Mouse (Mus musculus) spleen, embryonic (tissue): ENCODE data around the gene Sele.
"Not testable (repeated sequence)": the region's sequence is repeated elsewhere in the genome, so short reads cannot be mapped to it uniquely, and the experiment has no call there.

Experiments
- CTCF ChIA-PET: fragments of 350-600 bp; sonication (Branson Sonifier 250); formaldehyde crosslinking; loops from one replicate; lab custom pipeline; 2022; lab: Charles Lee

Gene Sele

GRCm38 (mm10) chr1:164047934-164048333, at the start of gene Sele:
Sele (plus strand) TSS chr1:164048234.
- CTCF ChIA-PET = no interaction called here

GRCm38 (mm10) chr1:164001831-164002452, 46.1 kb upstream of the Sele start:
- CTCF ChIA-PET = interaction anchor here (0.6 kb wide), 1 partner anchor 8 kb away, joined by 5 read pairs; no protein-coding TSS in a partner anchor

- CTCF ChIA-PET = interaction anchor here (1.7 kb wide), 1 partner anchor 134 kb away, joined by 4 read pairs; no protein-coding TSS in a partner anchor
Observed at GRCm38 (mm10) chr1:164004311-164004710, 43.7 kb upstream of the Sele start.

DNA sequence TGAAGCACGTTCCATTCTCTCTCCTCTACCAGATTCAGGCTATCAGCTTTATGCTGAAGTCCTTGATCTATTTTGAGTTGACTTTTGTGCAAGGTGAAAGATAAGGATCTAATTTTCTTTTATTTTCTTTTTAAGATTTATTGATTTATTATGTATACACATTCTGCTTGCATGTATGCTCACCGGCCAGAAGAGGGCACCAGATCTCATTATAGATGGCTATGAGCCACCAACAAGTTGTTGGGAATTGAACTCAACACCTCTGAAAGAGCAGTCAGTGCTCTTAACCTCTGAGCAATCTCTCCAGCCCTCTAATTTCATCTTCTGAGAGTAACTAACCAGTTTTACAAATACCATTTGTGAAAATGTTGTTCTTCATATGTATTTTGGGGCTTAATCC, 38.8 kb upstream of the Sele start:
- CTCF ChIA-PET = interaction anchor here (0.6 to 1.0 kb wide), 3 partner anchors 8 to 294 kb away, joined by 3 to 5 read pairs (median 3); no protein-coding TSS in a partner anchor

DNA sequence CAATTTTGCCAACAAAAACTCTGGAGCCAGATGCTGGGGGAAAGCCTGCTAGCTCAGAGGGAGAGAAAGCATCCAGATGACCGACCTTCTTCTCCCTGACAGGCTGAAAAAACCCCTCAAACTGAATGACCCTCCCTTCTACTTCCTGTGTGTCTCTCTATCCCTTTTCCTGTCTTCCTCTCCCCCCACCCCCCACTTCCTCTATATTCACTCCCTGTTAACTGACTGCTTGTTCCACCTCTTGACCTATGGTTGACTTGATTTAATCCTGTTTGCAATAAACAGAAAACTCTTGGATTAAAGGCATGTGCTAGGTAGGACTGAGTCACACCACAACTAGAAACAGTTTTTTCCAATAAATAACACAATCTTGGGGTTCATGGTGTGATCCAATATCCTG, 33.4 kb upstream of the Sele start:
- CTCF ChIA-PET = interaction anchor here (0.6 to 0.7 kb wide), 3 partner anchors 11 to 1299 kb away, joined by 6 to 14 read pairs (median 13); no protein-coding TSS in a partner anchor

GRCm38 (mm10) chr1:164018221-164018896, 29.7 kb upstream of the Sele start:
- CTCF ChIA-PET = no interaction called here

DNA sequence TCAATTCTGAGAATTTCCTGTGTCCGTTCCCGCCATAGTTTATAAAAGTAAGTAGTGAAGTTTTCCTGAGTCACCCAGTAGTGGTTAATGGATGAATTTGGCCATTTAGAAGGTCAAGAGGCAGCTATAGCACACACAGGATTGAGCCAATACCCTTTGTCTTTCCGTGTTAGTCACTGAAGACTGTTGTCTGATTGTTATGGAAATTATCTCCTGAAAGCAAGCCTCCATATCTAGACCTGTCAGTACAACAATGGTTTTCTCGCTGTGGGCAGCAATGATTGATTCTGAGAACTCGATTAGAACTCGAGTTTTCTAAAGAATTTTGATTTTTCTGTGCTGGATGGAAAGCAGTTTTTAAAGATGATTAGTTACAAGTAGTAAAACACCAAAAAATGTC, 28.2 kb upstream of the Sele start:
- CTCF ChIA-PET = no interaction called here

DNA sequence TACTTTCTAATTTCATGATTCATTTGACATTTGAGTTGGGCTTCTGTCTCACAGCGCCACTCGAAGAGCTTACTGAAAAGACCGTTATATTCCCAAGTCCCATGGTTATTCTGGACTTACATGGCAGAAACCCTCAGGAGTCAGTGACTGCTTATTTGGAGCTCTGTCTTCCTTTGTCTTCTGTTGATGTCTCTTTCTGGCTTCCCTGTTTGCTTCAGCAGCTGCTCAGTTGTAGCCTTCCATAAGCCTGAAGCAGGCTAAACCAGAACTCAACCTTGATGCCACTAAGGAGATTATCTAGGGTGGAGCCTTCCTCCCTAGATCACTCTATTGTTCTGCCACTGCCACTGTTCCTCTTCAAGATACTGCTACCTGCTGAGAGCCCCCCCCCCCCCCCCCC, 27.3 kb upstream of the Sele start:
- CTCF ChIA-PET = interaction anchor here (0.6 kb wide), 1 partner anchor 427 kb away, joined by 4 read pairs; no protein-coding TSS in a partner anchor

DNA sequence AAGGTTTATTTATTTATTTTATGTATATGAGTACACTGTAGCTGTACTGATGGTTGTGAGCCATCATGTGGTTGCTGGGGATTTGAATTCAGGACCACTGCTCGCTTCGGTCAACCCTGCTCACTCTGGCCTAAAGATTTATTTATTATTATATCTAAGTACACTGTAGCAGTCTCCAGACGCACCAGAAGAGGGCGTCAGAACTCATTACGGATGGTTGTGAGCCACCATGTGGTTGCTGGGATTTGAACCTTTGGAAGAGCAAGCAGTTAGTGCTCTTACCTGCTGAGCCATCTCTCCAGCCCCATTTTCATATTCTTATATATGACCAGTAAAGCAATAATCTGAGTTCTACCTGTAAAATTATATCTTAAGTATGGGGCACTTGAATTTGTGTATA, 25.9 kb upstream of the Sele start:
- CTCF ChIA-PET = not testable (repeated sequence)

- CTCF ChIA-PET = no interaction called here
Observed at GRCm38 (mm10) chr1:164025685-164026084, 22.3 kb upstream of the Sele start.

DNA sequence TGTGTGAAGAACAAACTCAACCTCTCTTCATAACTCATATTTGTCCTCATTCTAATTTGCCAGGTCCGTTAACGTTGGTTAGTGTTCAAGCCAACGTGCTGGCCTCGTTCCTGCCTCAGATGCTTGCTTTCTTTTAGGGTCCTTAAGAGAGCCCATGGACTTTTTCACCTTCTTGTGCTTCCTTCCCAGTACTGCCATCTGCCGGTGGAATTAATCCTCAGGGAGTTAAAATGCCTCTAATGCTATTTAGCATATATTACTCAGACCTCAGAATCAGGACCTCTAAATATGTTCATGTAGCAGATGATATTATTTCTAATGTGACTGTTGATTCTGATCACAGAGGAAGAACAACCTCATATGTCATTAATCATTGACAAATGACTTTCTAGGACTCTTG, 20.6 kb upstream of the Sele start:
- CTCF ChIA-PET = no interaction called here

DNA sequence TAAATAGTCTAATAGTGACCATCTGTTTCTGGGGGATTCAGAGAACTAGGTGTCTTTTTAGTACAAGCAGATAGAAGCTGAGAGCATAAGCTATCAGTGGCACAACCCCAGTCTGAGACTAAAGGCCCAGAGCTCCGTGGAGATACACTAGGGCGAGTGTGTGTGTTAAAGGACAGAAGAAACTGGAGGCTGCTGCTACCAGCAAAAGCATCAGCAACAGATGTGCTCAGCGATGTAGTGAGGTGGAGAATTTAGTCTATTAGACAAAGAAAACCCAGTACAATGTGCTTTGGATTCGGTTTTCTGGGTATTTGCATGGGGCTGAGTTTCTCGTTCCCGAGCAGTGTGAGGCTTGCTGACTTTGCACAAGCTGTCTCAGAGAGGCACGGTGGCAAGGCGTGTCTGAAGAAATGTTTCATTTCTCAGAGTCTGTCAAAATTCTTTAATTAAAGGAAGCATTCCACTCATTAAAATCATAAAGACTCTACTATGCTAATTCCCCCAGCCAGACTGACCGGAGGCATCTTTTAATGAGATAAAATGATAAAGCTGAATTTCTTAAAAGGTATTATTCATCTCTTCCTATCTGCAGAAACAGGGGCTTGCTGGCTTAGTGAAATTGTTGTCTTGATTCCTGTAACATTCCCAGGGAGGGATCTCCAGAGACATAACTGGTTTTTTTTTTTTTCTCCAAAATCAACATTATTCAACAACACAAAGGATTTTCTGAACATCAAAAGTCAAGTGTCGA, 7.5 kb upstream of the Sele start:
- CTCF ChIA-PET = interaction anchor here (0.5 to 0.6 kb wide), 2 partner anchors 50 to 69 kb away, joined by 3 to 4 read pairs; no protein-coding TSS in a partner anchor

DNA sequence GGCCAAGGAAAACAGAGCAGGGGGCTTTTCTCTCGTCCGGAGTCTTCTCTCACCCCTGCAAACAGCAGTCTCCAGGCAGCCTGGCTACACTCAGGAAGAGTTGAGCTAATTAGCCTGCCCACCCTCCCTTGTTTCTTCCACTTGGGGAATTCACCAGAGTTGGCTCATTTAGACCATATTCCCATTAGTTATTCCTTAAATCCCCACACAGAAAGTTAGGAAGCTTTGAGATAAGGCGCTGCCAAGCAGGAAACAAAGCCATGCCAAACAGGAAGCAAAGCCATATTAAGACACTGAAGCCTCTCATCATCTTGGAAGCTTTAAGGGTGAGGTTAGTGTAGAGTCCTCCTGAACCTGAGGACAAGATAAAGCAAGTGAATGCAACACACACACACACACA, 4.5 kb upstream of the Sele start:
- CTCF ChIA-PET = no interaction called here

- CTCF ChIA-PET = no interaction called here
Observed at GRCm38 (mm10) chr1:164053561-164053960, 5.5 kb downstream of the Sele start.

GRCm38 (mm10) chr1:164054800-164055199, 6.8 kb downstream of the Sele start:
- CTCF ChIA-PET = interaction anchor here (0.6 kb wide), 1 partner anchor 85 kb away, joined by 3 read pairs; no protein-coding TSS in a partner anchor

GRCm38 (mm10) chr1:164060071-164060470, 12.0 kb downstream of the Sele start:
- CTCF ChIA-PET = interaction anchor here (0.5 kb wide), 1 partner anchor 30 kb away, joined by 3 read pairs; no protein-coding TSS in a partner anchor

DNA sequence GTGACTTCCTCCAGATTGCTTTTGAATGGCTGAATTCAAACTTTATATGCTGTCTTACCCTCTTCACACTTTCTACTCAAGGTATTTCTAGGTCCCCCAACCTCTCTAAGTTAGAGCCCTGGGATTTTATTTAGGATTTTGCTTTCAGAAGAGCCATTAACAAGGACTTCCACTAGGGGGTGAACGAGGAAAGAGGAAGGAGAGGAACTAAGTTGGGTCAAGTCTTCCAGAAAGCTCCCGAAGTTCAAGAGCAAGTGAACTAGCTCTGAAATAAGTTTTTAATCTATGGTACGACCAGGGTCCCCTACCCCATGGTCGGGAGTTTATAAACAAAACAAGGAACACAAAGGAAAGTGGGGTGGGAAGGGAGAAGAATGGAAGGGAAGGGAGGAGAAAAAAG, 13.2 kb downstream of the Sele start:
- CTCF ChIA-PET = interaction anchor here (0.6 to 1.5 kb wide), 4 partner anchors 22 to 107 kb away, joined by 3 to 16 read pairs (median 4); no protein-coding TSS in a partner anchor

DNA sequence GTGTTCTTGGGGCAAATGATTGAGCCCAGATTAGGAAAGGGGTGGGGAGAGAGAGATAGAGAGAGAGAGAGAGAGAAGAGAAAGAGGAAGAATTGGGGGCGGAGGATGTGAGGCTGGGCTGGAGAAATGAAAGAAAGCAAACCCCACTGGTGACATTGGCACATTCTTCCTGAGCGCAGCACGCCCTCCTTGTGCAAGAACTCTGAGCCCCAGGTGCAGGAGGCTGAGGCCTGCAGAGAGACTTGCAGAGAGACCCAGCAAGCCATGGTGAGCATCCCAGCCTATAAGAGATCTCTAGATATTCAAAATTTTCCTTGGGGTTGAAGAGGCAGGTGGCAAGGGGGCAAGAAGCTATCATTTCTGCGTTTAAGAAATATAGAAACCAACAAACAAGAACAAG, 13.9 kb downstream of the Sele start, which contains the start of gene Sell:
Sell (plus strand) TSS at position 58 of the 400 bp plus-strand sequence.
- CTCF ChIA-PET = interaction anchor here (0.6 to 1.5 kb wide), 4 partner anchors 9 to 71 kb away, joined by 4 to 16 read pairs (median 8); no protein-coding TSS in a partner anchor

- CTCF ChIA-PET = interaction anchor here (1.4 kb wide), 1 partner anchor 9 kb away, joined by 8 read pairs; no protein-coding TSS in a partner anchor
Observed at GRCm38 (mm10) chr1:164062856-164063255, 14.8 kb downstream of the Sele start.

DNA sequence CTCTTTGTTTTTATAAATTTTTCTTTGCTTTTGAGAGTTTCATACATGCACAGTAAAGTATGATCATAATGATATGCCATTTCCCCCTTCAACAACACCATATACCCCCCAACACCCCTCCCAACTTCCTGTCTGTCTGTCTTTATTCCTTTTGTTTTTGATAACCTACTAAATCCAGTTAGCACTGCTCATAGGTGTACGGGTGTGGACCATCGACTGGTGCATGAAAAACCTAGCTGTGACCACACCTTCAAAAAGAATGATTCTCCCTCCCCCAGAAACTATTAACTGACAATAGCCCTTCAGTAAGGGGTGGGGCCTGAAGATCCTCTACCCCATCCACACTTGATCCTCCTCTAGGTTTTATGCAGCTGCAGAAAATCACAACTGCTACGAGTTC, 15.7 kb downstream of the Sele start:
- CTCF ChIA-PET = interaction anchor here (0.9 kb wide), 1 partner anchor 73 kb away, joined by 4 read pairs; no protein-coding TSS in a partner anchor

DNA sequence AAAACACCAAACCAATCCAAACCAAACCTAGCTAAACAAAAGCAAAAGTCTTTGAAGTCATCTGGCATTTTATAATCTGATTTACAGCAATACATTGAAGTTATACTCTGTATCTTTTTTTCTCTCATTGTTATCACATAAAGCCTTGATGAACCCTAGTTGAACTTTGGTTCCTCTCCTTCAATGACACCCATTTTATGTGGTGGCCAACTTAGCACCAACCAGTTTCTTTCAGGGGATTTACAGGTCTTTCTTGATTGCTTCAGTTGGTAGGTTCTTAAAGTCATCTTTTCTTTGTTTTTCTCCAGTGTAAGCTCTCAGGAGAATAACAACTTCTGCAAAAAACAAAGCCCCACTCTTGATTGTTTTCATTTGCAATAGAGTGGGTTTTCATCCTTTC, 21.2 kb downstream of the Sele start:
- CTCF ChIA-PET = interaction anchor here (0.9 kb wide), 1 partner anchor 10 kb away, joined by 3 read pairs; no protein-coding TSS in a partner anchor
